Mouse (Mus musculus): ENCODE data around the gene Tc2n. TPM values are rescaled to one million over a fixed set of nuclear protein-coding genes. Genes with fewer than 3 reads are reported as not detected.

Gene Tc2n
- polyA plus RNA-seq (2012; rRNA removed), result 0.67 and 0.74 TPM in 2 replicates

DNA sequence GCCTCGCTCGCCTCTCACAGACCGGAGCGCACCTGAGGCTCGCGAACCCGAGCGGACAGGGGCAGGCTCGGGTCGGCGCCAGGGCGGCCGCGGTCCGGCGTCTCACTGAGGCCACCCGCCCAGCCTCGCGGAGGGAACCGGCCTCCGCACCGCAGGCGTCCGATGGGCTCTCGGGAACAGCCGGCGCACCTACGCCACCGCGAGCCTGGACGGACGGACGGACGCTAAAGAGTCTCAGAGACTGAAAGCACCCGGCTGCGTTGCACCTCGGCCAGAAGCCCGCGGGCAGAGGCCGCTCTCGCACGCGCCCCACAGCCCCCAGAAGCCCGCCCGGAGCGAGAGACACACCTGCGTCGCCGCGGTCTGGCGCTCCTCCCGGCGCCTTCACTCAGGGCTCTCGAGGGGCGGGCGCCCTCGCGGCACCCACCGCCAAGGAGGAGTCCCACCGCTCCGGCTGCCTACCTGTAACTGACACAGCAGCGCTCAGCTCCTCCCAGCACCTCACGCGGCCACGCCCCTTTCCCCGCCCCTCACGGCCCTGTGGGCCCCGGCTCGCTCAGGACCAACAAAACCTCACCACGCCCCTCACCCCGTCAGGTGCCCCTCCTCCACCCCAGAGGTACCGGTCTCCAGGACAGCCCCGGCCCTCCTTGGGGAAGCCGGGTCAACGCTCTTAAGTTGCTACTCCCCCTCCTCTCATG, at the start of gene Tc2n:
Gene Tc2n, minus strand, starts transcription at position 470 of the 701 bp plus-strand sequence.

Other genes with a start within 250 kb of the Tc2n start
- gene Fbln5, start 100.5 kb upstream of the Tc2n start, polyA plus RNA-seq (2012; rRNA removed), result 23.8 and 25.3 TPM in 2 replicates
- 3.2 and 3.8 TPM in 2 replicates for gene Trip11, start 194.7 kb upstream of the Tc2n start, polyA plus RNA-seq (2012; rRNA removed)
- gene Atxn3, start 239.7 kb upstream of the Tc2n start, polyA plus RNA-seq (2012; rRNA removed), result 1.5 and 2.0 TPM in 2 replicates